Mouse (Mus musculus) lung, adult 2 months (tissue): ENCODE results near the gene Gabrr2.

ENCODE experiments used
- CTCF ChIP-seq: fragments of 200-500 bp; IDR thresholded peaks from 2 replicates; pipeline ENCODE4 v1.5.1; 2011; ENCODE audit warnings: mild to moderate bottlenecking, low read length, control low read depth; ENCODE audit not compliant: insufficient read depth
- POLR2A ChIP-seq: fragments of 200-500 bp; IDR thresholded peaks from 2 replicates; pipeline ENCODE4 v1.6.1; 2011; ENCODE audit warnings: low read depth, mild to moderate bottlenecking, control low read depth, low read length, borderline replicate concordance; ENCODE audit errors: extremely low read depth

- no peak for TF ChIP-seq CTCF
- TF ChIP-seq POLR2A: no peak
Observed at GRCm38 (mm10) chr4:33024420-33024819, 38.4 kb upstream of the Gabrr2 start.
